Mouse (Mus musculus) thymus, adult 2 months (tissue): ENCODE data around the gene Slc7a7.

ENCODE experiments used
- CTCF ChIP-seq: fragments of 200-500 bp; IDR thresholded peaks from 2 replicates; pipeline ENCODE4 v1.5.1; 2012; ENCODE audit warnings: mild to moderate bottlenecking, control low read depth, low read length, moderate library complexity, borderline replicate concordance; ENCODE audit not compliant: control insufficient read depth, poor library complexity, insufficient read depth; ENCODE audit errors: extremely low read depth
- POLR2A ChIP-seq: fragments of 200-500 bp; IDR thresholded peaks from 2 replicates; pipeline ENCODE4 v1.6.1; 2012; ENCODE audit warnings: mild to moderate bottlenecking, low read length, control low read depth, moderate library complexity; ENCODE audit not compliant: control insufficient read depth, poor library complexity, insufficient read depth; ENCODE audit errors: extremely low read depth

DNA sequence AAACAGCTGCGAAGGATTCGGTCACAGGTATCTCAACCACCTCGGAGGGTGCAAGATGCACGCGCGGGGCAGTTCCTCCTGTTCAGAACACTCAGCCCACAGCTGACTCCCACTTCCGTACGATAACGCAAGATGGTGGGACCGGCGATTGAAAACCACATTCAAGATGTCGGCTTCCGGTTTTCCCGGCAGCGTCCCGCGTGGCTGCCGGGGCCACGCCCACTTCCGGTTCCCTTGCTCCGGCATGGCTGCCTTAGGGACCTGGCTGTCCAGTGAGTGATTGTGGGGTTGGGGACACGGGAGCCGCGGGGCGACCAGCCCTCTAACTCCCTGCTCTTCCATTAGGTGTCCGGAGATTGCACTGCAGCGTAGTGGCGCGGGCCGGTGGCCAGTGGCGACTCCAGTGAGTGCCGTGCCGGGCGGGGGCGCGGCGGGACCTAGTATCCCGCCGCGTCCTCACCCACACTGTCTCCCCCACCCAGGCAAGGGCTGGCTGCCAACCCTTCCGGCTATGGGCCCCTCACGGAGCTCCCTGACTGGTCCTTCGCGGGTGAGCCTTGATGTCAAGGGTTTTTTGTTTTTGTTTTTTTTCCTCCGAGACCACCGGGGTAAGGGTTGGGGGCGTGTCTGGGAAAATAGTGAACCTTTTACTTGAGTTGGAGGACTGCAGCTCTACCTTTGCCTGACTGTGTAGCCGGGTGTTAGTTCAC is 9.3 kb upstream of the Slc7a7 start, which contains the start of gene Mrpl52:
- 0 out of 2 replicates have a peak, but pooled peaks have one; percentile 34 for TF ChIP-seq CTCF
- peak; percentile 65; the same call in 1 of the 2 replicates for TF ChIP-seq POLR2A
